In genomic region chr9:103233006-103233395, GRCm38 (mm10) we compare ENCODE assay signal across 24 mouse cellular contexts. TPM values are rescaled to one million over a fixed set of nuclear protein-coding genes. Genes with fewer than 3 reads are reported as not detected.
DNase-seq lines count a peak whose midpoint lies in the region; ATAC-seq and TF ChIP-seq lines count a peak whose summit lies in the region.
"Had no signal": no experiment of that assay in that cellular context is flagged by ENCODE, and none has a peak within 500 bp of the region (broad histone marks: within the 10 kb centered on the region; RNA-seq: fewer than 3 reads in every experiment).

No protein-coding gene starts in this region.

- no peaks in the 10 kb centered on the region for H3K9me3 ChIP-seq in embryonic facial prominence, embryonic 11.5 days (replicated peaks; ENCODE audit: control insufficient read depth, low read length)
- H3K9me3 ChIP-seq in embryonic facial prominence, embryonic 10.5 days, result no peaks in the 10 kb centered on the region
- H3K9me3 ChIP-seq in liver, embryonic 11.5 days (ENCODE audit: control insufficient read depth, low read length), result no peaks in the 10 kb centered on the region
- H3K9me3 ChIP-seq in liver, embryonic 15.5 days (replicated peaks), result no peaks in the 10 kb centered on the region
- H3K9me3 ChIP-seq: hindbrain, embryonic 15.5 days; liver, embryonic 13.5 days; megakaryocyte, embryonic 14.5 days; midbrain, embryonic 15.5 days had no signal

- TF ChIP-seq POLR2A in liver, adult 2 months (IDR thresholded peaks at IDR 0.05; ENCODE audit: extremely low read depth, insufficient read depth, low read length), result no peak

- H3K27me3 ChIP-seq in embryonic facial prominence, embryonic 11.5 days (ENCODE audit: control insufficient read depth, insufficient read depth, low read length), result no peaks in the 10 kb centered on the region
- no peaks in the 10 kb centered on the region for H3K27me3 ChIP-seq in embryonic facial prominence, embryonic 10.5 days (replicated peaks; ENCODE audit: low read depth, poor library complexity, severe bottlenecking)
- no peaks in the 10 kb centered on the region for H3K27me3 ChIP-seq in liver, adult 2 months (ENCODE audit: control insufficient read depth, insufficient read depth, low read length)
- H3K27me3 ChIP-seq in liver, embryonic 11.5 days (replicated peaks; ENCODE audit: control insufficient read depth, insufficient read depth, low read length), result no peaks in the 10 kb centered on the region
- peaks cover 11% of the 10 kb centered on the region; the same call in 1 of the 2 replicates for H3K27me3 ChIP-seq in liver, embryonic 15.5 days
- H3K27me3 ChIP-seq: hindbrain, embryonic 15.5 days; midbrain, embryonic 15.5 days had no signal

- no peak overlapping the region for H3K4me3 ChIP-seq in embryonic facial prominence, embryonic 11.5 days (ENCODE audit: low read depth, low read length)
- no peak overlapping the region for H3K4me3 ChIP-seq in embryonic facial prominence, embryonic 10.5 days
- H3K4me3 ChIP-seq in liver, adult 2 months (ENCODE audit: insufficient read depth, low read depth, low read length), result no peak overlapping the region
- no peak overlapping the region for H3K4me3 ChIP-seq in liver, embryonic 11.5 days (ENCODE audit: low read depth, low read length)
- no peak overlapping the region for H3K4me3 ChIP-seq in liver, embryonic 15.5 days (replicated peaks)
- H3K4me3 ChIP-seq: gastrocnemius, adult 2 months; hindbrain, embryonic 15.5 days; liver, embryonic 13.5 days; megakaryocyte, embryonic 14.5 days; midbrain, embryonic 15.5 days had no signal

- WGBS in embryonic facial prominence, embryonic 11.5 days, result 58% methylated on average over 7 of the region's 7 CpGs
- 54% methylated on average over 7 of the region's 7 CpGs for WGBS in embryonic facial prominence, embryonic 10.5 days
- 61% methylated on average over 7 of the region's 7 CpGs for WGBS in liver, adult 2 months
- 38% methylated on average over 7 of the region's 7 CpGs for WGBS in liver, embryonic 11.5 days
- 31% methylated on average over 7 of the region's 7 CpGs for WGBS in liver, embryonic 15.5 days (ENCODE audit: insufficient replicate concordance)

- no peaks in the 10 kb centered on the region; the same call in 1 of the 2 replicates for H3K4me1 ChIP-seq in embryonic facial prominence, embryonic 11.5 days (ENCODE audit: control insufficient read depth, insufficient read depth, low read length)
- peaks cover 41% of the 10 kb centered on the region for H3K4me1 ChIP-seq in embryonic facial prominence, embryonic 10.5 days
- H3K4me1 ChIP-seq in liver, adult 2 months (ENCODE audit: control insufficient read depth, insufficient read depth, low read length), result peaks cover 34% of the 10 kb centered on the region
- peaks cover 11% of the 10 kb centered on the region for H3K4me1 ChIP-seq in liver, embryonic 11.5 days (replicated peaks; ENCODE audit: control insufficient read depth, insufficient read depth, low read length)
- peaks cover 44% of the 10 kb centered on the region for H3K4me1 ChIP-seq in liver, embryonic 15.5 days (replicated peaks)

- ATAC-seq in embryonic facial prominence, embryonic 11.5 days (replicated peaks; ENCODE audit: insufficient number of reproducible peaks, low FRiP score, low TSS enrichment, low read depth), result no peak
- no peak for ATAC-seq in liver, embryonic 11.5 days (replicated peaks; ENCODE audit: low FRiP score)
- ATAC-seq in liver, embryonic 15.5 days (ENCODE audit: insufficient read depth), result no peak
- no peak for ATAC-seq in cerebellum, adult (ENCODE audit: insufficient number of reproducible peaks, low FRiP score, low TSS enrichment)
- ATAC-seq: forebrain, postnatal 0 days; midbrain, embryonic 15.5 days had no signal

- H3K9ac ChIP-seq in embryonic facial prominence, embryonic 11.5 days (replicated peaks; ENCODE audit: low read length), result no peak overlapping the region
- H3K9ac ChIP-seq in liver, adult 2 months (ENCODE audit: low read depth, low read length), result no peak overlapping the region; the same call in 1 of the 2 replicates
- no peak overlapping the region for H3K9ac ChIP-seq in liver, embryonic 11.5 days (ENCODE audit: low read depth, low read length)
- no peak overlapping the region for H3K9ac ChIP-seq in liver, embryonic 15.5 days
- H3K9ac ChIP-seq: forebrain, postnatal 0 days; hindbrain, embryonic 15.5 days; liver, embryonic 13.5 days; midbrain, embryonic 15.5 days had no signal

- H3K4me2 ChIP-seq in embryonic facial prominence, embryonic 11.5 days (ENCODE audit: low read depth, low read length), result no peak overlapping the region
- no peak overlapping the region for H3K4me2 ChIP-seq in liver, embryonic 11.5 days
- H3K4me2 ChIP-seq in liver, embryonic 15.5 days, result no peak overlapping the region
- H3K4me2 ChIP-seq: hindbrain, embryonic 15.5 days; liver, embryonic 13.5 days; midbrain, embryonic 15.5 days had no signal

- no peak for TF ChIP-seq CTCF in liver, adult 2 months (IDR thresholded peaks at IDR 0.05; ENCODE audit: low read depth, low read length)

- H3K36me3 ChIP-seq in embryonic facial prominence, embryonic 11.5 days (replicated peaks; ENCODE audit: control insufficient read depth, insufficient read depth, low read depth, low read length), result no peaks in the 10 kb centered on the region
- H3K36me3 ChIP-seq in embryonic facial prominence, embryonic 10.5 days (replicated peaks), result no peaks in the 10 kb centered on the region
- no peaks in the 10 kb centered on the region for H3K36me3 ChIP-seq in liver, adult 2 months (ENCODE audit: control insufficient read depth, insufficient read depth, low read length)
- H3K36me3 ChIP-seq in liver, embryonic 11.5 days (ENCODE audit: control insufficient read depth, insufficient read depth, low read length), result no peaks in the 10 kb centered on the region
- no peaks in the 10 kb centered on the region for H3K36me3 ChIP-seq in liver, embryonic 15.5 days (replicated peaks)
- H3K36me3 ChIP-seq: hindbrain, embryonic 15.5 days; liver, embryonic 13.5 days; midbrain, embryonic 15.5 days had no signal

- no peak overlapping the region for H3K27ac ChIP-seq in embryonic facial prominence, embryonic 11.5 days (replicated peaks; ENCODE audit: low read depth, low read length)
- no peak overlapping the region; the same call in 1 of the 2 replicates for H3K27ac ChIP-seq in embryonic facial prominence, embryonic 10.5 days (replicated peaks)
- peak overlapping the region; percentile 96 for H3K27ac ChIP-seq in liver, adult 2 months (replicated peaks; ENCODE audit: insufficient read depth, low read depth, low read length)
- no peak overlapping the region for H3K27ac ChIP-seq in liver, embryonic 11.5 days (ENCODE audit: low read depth, low read length)
- peak overlapping the region; percentile 86 for H3K27ac ChIP-seq in liver, embryonic 15.5 days (replicated peaks)
- H3K27ac ChIP-seq: gastrocnemius, adult 2 months; hindbrain, embryonic 15.5 days; midbrain, embryonic 15.5 days had no signal

- H3K79me2 ChIP-seq in liver, adult 2 months (ENCODE audit: control insufficient read depth, insufficient read depth, low read length), result no peaks in the 10 kb centered on the region

- DNase-seq in embryonic facial prominence, embryonic 11.5 days (ENCODE audit: low spot score), result peak; percentile 10
- no peak for DNase-seq in embryonic facial prominence, embryonic 10.5 days (ENCODE audit: low spot score)
- no peak for DNase-seq in liver, adult 2 months (ENCODE audit: extremely low read depth, low read depth, low spot score)
- DNase-seq in liver, embryonic 11.5 days (ENCODE audit: low spot score), result no peak
- peak; percentile 82 for DNase-seq in thymus, postnatal 14 days
- DNase-seq in gastrocnemius, postnatal 10 days, result no peak
- DNase-seq: adrenal gland, adult 2 months; cerebellum, adult 11 months; cerebellum, postnatal 14 days; forebrain, postnatal 0 days; gastrocnemius, adult 2 months; heart, postnatal 10 days; kidney, adult 11 months; kidney, postnatal 14 days; layer of hippocampus, adult 9-11 months; liver, embryonic 13.5 days; retina, postnatal 1 day had no signal

RNA-seq across cellular contexts. Expression of gene Trf, which starts 2.8 kb away (rescaled TPM):
- 27.2 and 28.8 TPM in 2 replicates for polyA plus RNA-seq in embryonic facial prominence, embryonic 11.5 days (2014; fragmentation: Nextera tagmentation; extraction: Ambion mirVana)
- polyA plus RNA-seq in embryonic facial prominence, embryonic 10.5 days (2016; fragmentation: Nextera tagmentation; extraction: Ambion mirVana), result 21.1 and 23.5 TPM in 2 replicates
- 18,586 and 23,528 TPM in 2 replicates for total RNA-seq in liver, adult 2 months (2014; rRNA removed)
- 26,375 and 34,444 TPM in 2 replicates for polyA plus RNA-seq in liver, adult 2 months (2012; rRNA removed)
- 2,446 and 2,726 TPM in 2 replicates for polyA plus RNA-seq in liver, embryonic 11.5 days (2014; fragmentation: Nextera tagmentation; extraction: Ambion mirVana)
- polyA plus RNA-seq in liver, embryonic 15.5 days (2015; fragmentation: Nextera tagmentation; extraction: Ambion mirVana), result 10,865 and 16,074 TPM in 2 replicates
- 10 to 100 TPM; 12.1 to 27.5 TPM for total RNA-seq in gastrocnemius, postnatal 10 days (2021)
- total RNA-seq: MEL had no signal

RNA-seq across cellular contexts. Expression of gene Gm20425, which starts 2.9 kb away (rescaled TPM):
- polyA plus RNA-seq in embryonic facial prominence, embryonic 11.5 days (2014; fragmentation: Nextera tagmentation; extraction: Ambion mirVana), result not detected in 2 replicates
- 0.58 and 0.95 TPM in 2 replicates for polyA plus RNA-seq in embryonic facial prominence, embryonic 10.5 days (2016; fragmentation: Nextera tagmentation; extraction: Ambion mirVana)
- total RNA-seq in liver, adult 2 months (2014; rRNA removed), result 0.94 and 1.1 TPM in 2 replicates
- 0.37 and 0.43 TPM in 2 replicates for polyA plus RNA-seq in liver, adult 2 months (2012; rRNA removed)
- polyA plus RNA-seq in liver, embryonic 11.5 days (2014; fragmentation: Nextera tagmentation; extraction: Ambion mirVana), result not detected in 2 replicates
- polyA plus RNA-seq in liver, embryonic 15.5 days (2015; fragmentation: Nextera tagmentation; extraction: Ambion mirVana), result 0.24 and 2.3 TPM in 2 replicates
- 1 to 10 TPM; 4.7 to 5.1 TPM for total RNA-seq in gastrocnemius, postnatal 10 days (2021)
- total RNA-seq: forebrain, postnatal 0 days; MEL had no signal
- polyA plus RNA-seq: adrenal gland, adult 2 months; hindbrain, embryonic 15.5 days; midbrain, embryonic 15.5 days; stomach, embryonic 14.5 days had no signal

RNA-seq across cellular contexts. Expression of gene Srprb, which starts 31.1 kb away (rescaled TPM):
- 57.9 and 61.8 TPM in 2 replicates for polyA plus RNA-seq in embryonic facial prominence, embryonic 11.5 days (2014; fragmentation: Nextera tagmentation; extraction: Ambion mirVana)
- polyA plus RNA-seq in embryonic facial prominence, embryonic 10.5 days (2016; fragmentation: Nextera tagmentation; extraction: Ambion mirVana), result 62.8 and 67.6 TPM in 2 replicates
- total RNA-seq in liver, adult 2 months (2014; rRNA removed), result 8.5 and 10.7 TPM in 2 replicates
- 16.8 and 22.8 TPM in 2 replicates for polyA plus RNA-seq in liver, adult 2 months (2012; rRNA removed)
- 49.7 and 50.4 TPM in 2 replicates for polyA plus RNA-seq in liver, embryonic 11.5 days (2014; fragmentation: Nextera tagmentation; extraction: Ambion mirVana)
- 18.9 and 22.5 TPM in 2 replicates for polyA plus RNA-seq in liver, embryonic 15.5 days (2015; fragmentation: Nextera tagmentation; extraction: Ambion mirVana)
- 10 to 100 TPM; 15.3 to 17.0 TPM for total RNA-seq in gastrocnemius, postnatal 10 days (2021)

Comparison
In these comparisons a context has a peak if more than half of its experiments do, and no peak if none do; other contexts are left out.
1. DNase-seq: peak in embryonic facial prominence, embryonic 11.5 days (single experiment) and thymus, postnatal 14 days (single experiment); none in embryonic facial prominence, embryonic 10.5 days (single experiment), liver, adult 2 months (single experiment), liver, embryonic 11.5 days (single experiment) and gastrocnemius, postnatal 10 days (single experiment).
2. H3K27ac ChIP-seq: peak in liver, adult 2 months (single experiment) and liver, embryonic 15.5 days (single experiment); none in embryonic facial prominence, embryonic 11.5 days (single experiment), embryonic facial prominence, embryonic 10.5 days (single experiment) and liver, embryonic 11.5 days (single experiment).
3. RNA of gene Trf, which starts 2.8 kb away (polyA plus RNA-seq): 26,375 to 34,444 TPM in liver, adult 2 months, 10,865 to 16,074 TPM in liver, embryonic 15.5 days and 2,446 to 2,726 TPM in liver, embryonic 11.5 days; 27.2 to 28.8 TPM in embryonic facial prominence, embryonic 11.5 days and 21.1 to 23.5 TPM in embryonic facial prominence, embryonic 10.5 days; every median in the first group is over 10 times any median in the second.